Mouse (Mus musculus) testis, adult 2 months (tissue): ENCODE data around the gene Dhh.
A peak's percentile ranks its signal among the peaks of the same experiment; 100 is the strongest.

ENCODE experiments used
- CTCF ChIP-seq: fragments of 200-500 bp; IDR thresholded peaks from 2 replicates; pipeline ENCODE4 v1.5.1; 2012; ENCODE audit warnings: low read depth, mild to moderate bottlenecking, inconsistent platforms, low read length, moderate library complexity; ENCODE audit not compliant: control insufficient read depth, insufficient read depth, insufficient replicate concordance
- POLR2A ChIP-seq: fragments of 200-500 bp; IDR thresholded peaks from 2 replicates; pipeline ENCODE4 v1.6.1; 2012; ENCODE audit warnings: low read depth, mild to moderate bottlenecking, inconsistent platforms, low read length, moderate library complexity; ENCODE audit not compliant: control insufficient read depth

DNA sequence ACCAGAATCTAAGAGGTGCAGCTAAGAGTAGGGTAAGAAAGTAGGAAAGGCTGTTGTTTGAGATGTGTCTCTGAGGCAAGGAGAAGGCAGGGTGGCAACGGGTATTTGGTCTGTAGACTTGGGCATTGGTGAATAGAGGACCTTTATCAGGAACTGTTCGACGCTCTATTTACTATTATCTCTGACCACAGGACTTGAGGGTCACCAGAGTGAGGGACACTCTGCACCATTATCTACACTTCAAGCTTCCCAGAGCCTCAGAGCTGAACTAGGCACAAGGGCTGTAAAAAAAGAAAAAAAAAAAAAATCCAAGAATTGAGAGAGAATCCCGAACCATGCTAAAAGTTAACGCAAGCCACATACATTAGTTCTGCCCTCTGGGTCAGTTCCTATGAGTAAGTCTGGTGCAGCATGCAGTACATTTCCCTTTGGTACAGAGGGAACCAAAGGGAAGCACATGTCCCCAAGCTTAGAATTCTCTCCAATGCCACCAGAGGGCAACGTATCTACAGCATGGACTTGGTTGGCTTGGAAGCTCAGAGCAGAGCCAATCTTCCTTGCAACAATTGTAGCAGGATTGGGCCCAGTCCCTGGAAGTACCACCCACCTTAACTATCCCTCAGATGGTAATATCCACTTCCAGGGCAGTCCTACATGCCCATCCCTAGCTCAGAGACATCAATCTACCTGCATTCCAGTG, 6.3 kb downstream of the Dhh start:
- TF ChIP-seq POLR2A: no peak
- TF ChIP-seq CTCF: peak; percentile 44; the same call in 1 of the 2 replicates
